Mouse (Mus musculus) embryonic stem cell, embryonic (primary cell): ENCODE results near the gene Cacna2d2.

ENCODE experiments used
- CTCF ChIA-PET, 4 experiments: fragments of 300-600 bp in 2 of 4; fragments of 350-600 bp in 2 of 4; sonication (Branson Sonifier 250); formaldehyde crosslinking; loops; one replicate each; lab custom pipeline; 2022; ENCODE audit warnings: inconsistent platforms in 2 of 4; lab: Charles Lee
- POLR2A ChIA-PET, 4 experiments: fragments of 300-600 bp in 2 of 4; fragments of 350-600 bp in 2 of 4; sonication (Branson Sonifier 250); formaldehyde crosslinking; loops; one replicate each; lab custom pipeline; 2022; ENCODE audit warnings: antibody characterized with exemption in 4 of 4, inconsistent platforms in 1 of 4; lab: Charles Lee

The Cacna2d2 gene

GRCm38 (mm10) chr9:107544196-107544700 lies 144.8 kb downstream of the Cacna2d2 start:
- ChIA-PET CTCF (interaction anchor here in 2 of 4 experiments (1.2 kb wide), 2 partner anchors 22 kb away, joined by 3 to 4 read pairs; no protein-coding TSS in a partner anchor), POLR2A (interaction anchor here in 3 of 4 experiments (1.0 to 9.0 kb wide), 8 partner anchors 9 to 31 kb away, joined by 3 to 77 read pairs (median 13); partner anchors contain the start of genes Tmem115 (in 2 of the 3) and Rassf1 (in 1 of the 3))

DNA sequence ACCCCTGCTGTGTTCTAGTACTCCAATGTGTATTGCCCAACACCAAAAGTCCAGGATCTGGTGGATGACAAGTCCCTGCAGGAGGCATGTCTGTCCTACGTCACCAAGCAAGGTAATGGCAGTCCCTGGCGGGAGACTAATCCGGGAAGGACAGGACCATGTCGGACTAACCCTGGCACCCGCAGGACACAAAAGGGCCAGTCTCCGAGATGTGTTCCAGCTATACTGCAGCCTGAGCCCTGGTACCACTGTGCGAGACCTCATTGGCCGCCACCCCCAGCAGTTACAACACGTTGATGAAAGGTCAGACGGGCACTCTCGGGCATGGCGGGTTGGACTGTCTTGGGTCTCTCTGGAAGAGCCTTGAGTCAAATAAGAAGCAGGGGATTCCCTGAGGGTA lies 145.3 kb downstream of the Cacna2d2 start:
- ChIA-PET CTCF (interaction anchor here in 2 of 4 experiments (0.7 to 2.0 kb wide), 7 partner anchors 10 to 207 kb away, joined by 3 to 4 read pairs (median 4); no protein-coding TSS in a partner anchor), POLR2A (interaction anchor here in 3 of 4 experiments (1.0 to 9.0 kb wide), 6 partner anchors 9 to 62 kb away, joined by 3 to 77 read pairs (median 4); partner anchors contain the start of genes Rassf1 (in 1 of the 3) and Tmem115 (in 1 of the 3))

- POLR2A ChIA-PET: interaction anchor here in 2 of 4 experiments (1.0 to 9.0 kb wide), 4 partner anchors 10 to 62 kb away, joined by 3 to 62 read pairs (median 4); partner anchors contain the start of gene Tmem115 (in 1 of the 2)
These were observed 145.8 kb downstream of the Cacna2d2 start for GRCm38 (mm10) chr9:107545199-107545598.

GRCm38 (mm10) chr9:107545602-107546001 lies 146.2 kb downstream of the Cacna2d2 start:
- POLR2A ChIA-PET: interaction anchor here in 2 of 4 experiments (0.7 to 9.0 kb wide), 7 partner anchors 10 to 146 kb away, joined by 3 to 62 read pairs (median 4); partner anchors contain the start of genes Cacna2d2 (in 1 of the 2) and Tmem115 (in 1 of the 2)
- CTCF ChIA-PET: interaction anchor here in 2 of 4 experiments (0.6 to 2.0 kb wide), 7 partner anchors 9 to 206 kb away, joined by 3 to 4 read pairs (median 4); no protein-coding TSS in a partner anchor

More at GRCm38 (mm10) chr9:107545199-107545598, 145.8 kb downstream of the Cacna2d2 start:
- CTCF ChIA-PET: interaction anchor here in 2 of 4 experiments (0.6 to 2.0 kb wide), 8 partner anchors 9 to 206 kb away, joined by 3 to 4 read pairs (median 4); no protein-coding TSS in a partner anchor

GRCm38 (mm10) chr9:107547026-107547425 lies 147.6 kb downstream of the Cacna2d2 start, which contains the start of gene Zmynd10:
Gene Zmynd10, plus strand, starts transcription at chr9:107547298.
- ChIA-PET CTCF (interaction anchor here in 3 of 4 experiments (0.5 to 1.9 kb wide), 19 partner anchors 12 to 904 kb away, joined by 3 to 13 read pairs (median 3); partner anchors contain the start of genes Gnai2 (in 1 of the 3), Tmem115 (in 1 of the 3) and Tusc2 (in 1 of the 3)), POLR2A (interaction anchor here in 3 of 4 experiments (0.5 to 9.0 kb wide), 31 partner anchors 8 to 1220 kb away, joined by 3 to 62 read pairs (median 4); partner anchors contain the start of genes Ifrd2 (in 3 of the 3), Hyal3 (in 2 of the 3), Tmem115 (in 2 of the 3) and Cacna2d2 (in 1 of the 3))

- POLR2A ChIA-PET: interaction anchor here in 3 of 4 experiments (0.8 to 8.8 kb wide), 11 partner anchors 14 to 325 kb away, joined by 3 to 92 read pairs (median 5); partner anchors contain the start of genes Gnai2 (in 1 of the 3), Hyal2 (in 1 of the 3), Hyal3 (in 1 of the 3) and Ifrd2 (in 1 of the 3)
- CTCF ChIA-PET: interaction anchor here in 2 of 4 experiments (0.8 to 1.9 kb wide), 6 partner anchors 13 to 174 kb away, joined by 3 to 6 read pairs (median 3); partner anchors contain the start of gene Tusc2 (in 1 of the 2)
These were observed 148.5 kb downstream of the Cacna2d2 start for GRCm38 (mm10) chr9:107547957-107548356.

DNA sequence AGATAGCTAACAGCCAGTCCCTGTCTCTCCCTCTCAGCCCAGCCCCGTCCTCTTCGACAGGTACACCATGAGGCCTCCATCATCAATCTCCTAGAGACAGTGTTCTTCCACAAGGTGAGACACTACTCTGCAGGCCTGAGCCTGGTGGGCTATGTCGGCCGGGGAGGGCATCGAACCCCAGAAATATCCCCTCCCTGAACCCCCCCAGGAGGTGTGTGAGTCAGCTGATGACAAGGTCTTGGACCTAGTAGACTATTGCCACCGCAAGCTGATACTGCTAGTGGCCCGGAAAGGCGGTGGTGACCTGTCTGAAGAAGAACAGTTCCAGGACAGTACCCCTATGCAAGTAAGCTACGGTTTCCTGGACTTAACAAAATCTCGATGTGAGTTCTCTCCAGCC lies 149.4 kb downstream of the Cacna2d2 start:
- ChIA-PET CTCF (no interaction called here), POLR2A (interaction anchor here in 2 of 4 experiments (0.9 to 8.8 kb wide), 9 partner anchors 15 to 81 kb away, joined by 3 to 92 read pairs (median 7); partner anchors contain the start of genes Hyal3 (in 2 of the 2), Hyal1 (in 1 of the 2), Hyal2 (in 1 of the 2) and Tmem115 (in 1 of the 2))

- ChIA-PET CTCF (interaction anchor here in 2 of 4 experiments (1.5 to 1.8 kb wide), 2 partner anchors 8 to 175 kb away, joined by 4 to 6 read pairs; partner anchors contain the start of genes Cyb561d2 (in 1 of the 2) and Nprl2 (in 1 of the 2)), POLR2A (interaction anchor here in 3 of 4 experiments (0.9 to 8.8 kb wide), 15 partner anchors 8 to 657 kb away, joined by 3 to 129 read pairs (median 8); partner anchors contain the start of genes Cyb561d2 (in 2 of the 3), Hyal2 (in 2 of the 3), Nprl2 (in 2 of the 3) and Tmem115 (in 2 of the 3))
These were observed 150.1 kb downstream of the Cacna2d2 start for GRCm38 (mm10) chr9:107549297-107550074.

- ChIA-PET POLR2A (interaction anchor here in 3 of 4 experiments (0.7 to 8.8 kb wide), 24 partner anchors 8 to 658 kb away, joined by 3 to 129 read pairs (median 4); partner anchors contain the start of genes Cyb561d2 (in 3 of the 3), Hyal1 (in 3 of the 3), Nprl2 (in 3 of the 3) and Tusc2 (in 3 of the 3)), CTCF (interaction anchor here in 3 of 4 experiments (0.6 to 1.9 kb wide), 12 partner anchors 9 to 176 kb away, joined by 3 to 6 read pairs (median 3); partner anchors contain the start of genes Cyb561d2 (in 1 of the 3), Hyal1 (in 1 of the 3), Nprl2 (in 1 of the 3) and Tmem115 (in 1 of the 3))
These were observed 151.2 kb downstream of the Cacna2d2 start for GRCm38 (mm10) chr9:107550491-107551116.

DNA sequence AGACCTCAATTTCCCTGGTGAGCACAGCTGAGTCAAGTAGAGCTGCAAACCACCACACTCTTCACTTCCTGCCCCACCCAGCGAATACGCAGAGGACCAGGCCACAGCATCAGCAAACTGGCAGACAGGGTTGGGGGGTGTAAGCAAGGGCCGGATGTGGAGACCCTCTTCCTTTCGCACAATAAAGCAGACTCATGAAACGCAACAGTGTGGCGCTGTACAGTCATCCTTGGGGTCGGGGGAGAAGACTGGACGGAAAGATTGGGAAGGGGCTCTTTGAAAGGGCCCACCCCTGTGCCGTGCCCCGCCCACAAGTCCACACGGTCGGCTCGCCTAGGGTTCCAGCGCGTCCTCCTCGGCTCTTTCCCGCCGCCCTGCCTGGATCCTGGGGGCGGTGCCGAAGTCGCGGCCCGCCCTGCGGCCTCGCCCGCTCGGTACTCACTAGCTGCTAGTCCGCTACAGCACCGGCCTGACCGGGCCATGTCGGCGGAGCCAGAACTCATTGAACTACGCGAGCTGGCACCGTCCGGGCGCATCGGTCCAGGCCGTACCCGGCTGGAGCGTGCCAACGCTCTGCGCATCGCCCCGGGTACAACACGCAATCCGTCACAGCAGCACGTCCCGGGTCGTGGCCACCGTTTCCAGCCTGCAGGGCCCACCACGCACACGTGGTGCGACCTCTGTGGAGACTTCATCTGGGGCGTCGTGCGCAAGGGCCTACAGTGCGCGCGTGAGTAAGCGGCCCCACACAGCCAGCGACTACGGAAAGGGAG lies 151.9 kb downstream of the Cacna2d2 start, which contains the start of gene Rassf1:
Rassf1 (plus strand) TSS at position 439 of the 773 bp plus-strand sequence.
- CTCF ChIA-PET: interaction anchor here in 3 of 4 experiments (0.6 to 1.9 kb wide), 11 partner anchors 10 to 177 kb away, joined by 3 to 6 read pairs (median 3); partner anchors contain the start of genes Cyb561d2 (in 1 of the 3), Hyal1 (in 1 of the 3), Nprl2 (in 1 of the 3) and Tmem115 (in 1 of the 3)
- POLR2A ChIA-PET: interaction anchor here in 3 of 4 experiments (0.7 to 8.8 kb wide), 24 partner anchors 8 to 79 kb away, joined by 3 to 129 read pairs (median 4); partner anchors contain the start of genes Cyb561d2 (in 3 of the 3), Hyal1 (in 3 of the 3), Nprl2 (in 3 of the 3) and Tusc2 (in 3 of the 3)

DNA sequence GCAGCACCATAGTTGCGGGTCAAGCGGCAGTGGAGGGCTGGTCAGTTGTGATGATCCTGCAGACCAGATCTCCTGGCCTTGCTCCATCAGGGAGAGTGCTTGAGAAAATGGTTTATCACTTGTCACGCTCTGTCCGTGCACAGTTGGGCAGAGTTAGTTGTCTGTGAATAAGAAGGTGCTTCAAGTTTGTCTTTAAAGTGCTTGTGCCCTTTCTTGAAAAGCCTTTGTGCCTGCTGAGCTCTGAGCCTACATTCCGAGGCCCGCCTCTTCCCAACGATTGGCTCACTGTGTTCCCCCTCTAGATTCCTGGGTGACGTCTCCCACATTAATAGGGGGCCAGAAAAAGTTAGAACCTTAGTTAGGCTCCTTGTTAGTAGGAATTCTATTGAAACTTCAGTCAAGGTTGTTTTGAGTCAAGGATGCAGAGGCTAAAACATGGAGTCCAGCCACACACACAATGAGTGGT lies 152.5 kb downstream of the Cacna2d2 start:
- ChIA-PET CTCF (interaction anchor here in 2 of 4 experiments (1.1 to 1.9 kb wide), 2 partner anchors 17 to 61 kb away, joined by 3 to 5 read pairs; no protein-coding TSS in a partner anchor), POLR2A (interaction anchor here in 2 of 4 experiments (0.9 to 8.8 kb wide), 11 partner anchors 10 to 79 kb away, joined by 3 to 129 read pairs (median 8); partner anchors contain the start of genes Cyb561d2 (in 2 of the 2), Hyal1 (in 2 of the 2), Hyal2 (in 2 of the 2) and Nprl2 (in 2 of the 2))

DNA sequence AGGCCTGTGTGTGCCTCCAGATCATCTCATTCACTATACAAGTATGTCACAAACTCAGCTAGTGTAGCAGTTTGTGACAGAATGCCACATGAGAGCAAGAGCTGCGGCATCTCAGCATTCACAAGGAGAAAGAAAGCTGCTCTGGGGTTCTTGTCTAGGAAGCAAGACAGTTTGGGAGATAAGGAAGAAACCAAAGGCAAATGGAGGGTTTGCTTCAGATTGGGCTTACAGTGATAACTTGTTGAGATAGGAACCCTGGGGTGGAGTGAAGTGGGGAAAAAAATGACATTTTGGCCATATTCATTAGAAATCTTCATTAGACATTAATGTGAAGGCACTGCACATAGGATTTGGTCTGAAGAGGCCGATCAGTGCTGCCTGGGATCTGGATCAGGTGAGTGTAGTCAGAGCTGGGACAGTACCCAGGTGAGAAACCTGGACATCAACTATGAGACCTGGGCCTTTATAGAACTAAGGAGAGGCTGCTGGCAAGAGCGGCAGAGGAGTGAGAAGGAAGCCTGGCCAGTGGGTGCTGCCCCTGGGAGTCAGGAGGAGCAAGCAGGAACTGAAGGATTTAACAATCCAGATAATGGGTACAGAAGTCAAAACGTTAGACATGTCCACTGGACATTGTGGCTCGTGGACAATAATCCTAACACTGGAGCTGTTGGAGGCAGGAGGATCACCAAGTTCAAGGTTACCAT lies 153.4 kb downstream of the Cacna2d2 start:
- ChIA-PET CTCF (interaction anchor here in 1 of 4 experiments (1.4 kb wide), 1 partner anchor 10 kb away, joined by 7 read pairs; the partner anchor contains the start of gene Tusc2), POLR2A (interaction anchor here in 3 of 4 experiments (1.0 to 8.8 kb wide), 12 partner anchors 10 to 78 kb away, joined by 3 to 129 read pairs (median 18); partner anchors contain the start of genes Cyb561d2 (in 3 of the 3), Nprl2 (in 3 of the 3), Hyal1 (in 2 of the 3) and Hyal2 (in 2 of the 3))

GRCm38 (mm10) chr9:107553541-107554318 lies 154.3 kb downstream of the Cacna2d2 start:
- CTCF ChIA-PET: interaction anchor here in 3 of 4 experiments (0.7 to 1.8 kb wide), 18 partner anchors 8 to 500 kb away, joined by 3 to 14 read pairs (median 3); partner anchors contain the start of genes Tusc2 (in 2 of the 3), Amigo3 (in 1 of the 3), Cyb561d2 (in 1 of the 3) and Hyal1 (in 1 of the 3)
- POLR2A ChIA-PET: interaction anchor here (0.6 to 8.8 kb wide), 45 partner anchors 9 to 752 kb away, joined by 3 to 129 read pairs (median 6); partner anchors contain the start of genes Tusc2 (in 4 of the 4), Cyb561d2 (in 3 of the 4), Hyal1 (in 3 of the 4) and Hyal2 (in 3 of the 4)
